Mouse (Mus musculus): Measurements from ENCODE around the gene Prss46. TPM values are rescaled to one million over a fixed set of nuclear protein-coding genes. Genes with fewer than 3 reads are reported as not detected.

The Prss46 gene
- polyA plus RNA-seq, 1 experiment from 2014 or later = not detected

GRCm38 (mm10) chr9:110881953-110882352, 37.6 kb downstream of the Prss46 start:
- Histone ChIP-seq H3K9me3 (no peaks in the 10 kb centered on the region), H3K4me2 (no peak overlapping the region), H3K27me3 (replicated peaks) (peaks cover 54% of the 10 kb centered on the region), H3K36me3 (no peaks in the 10 kb centered on the region), H3K9ac (no peak overlapping the region), H3K27ac (replicated peaks) (no peak overlapping the region), H3K4me3 (no peak overlapping the region), H3K4me1 (peaks cover 31% of the 10 kb centered on the region)
- ATAC-seq (ENCODE audit: extremely low read depth, insufficient number of reproducible peaks, low FRiP score, low TSS enrichment) = no peak
- WGBS = 64% methylated on average over 7 of the region's 7 CpGs

- H3K36me3 ChIP-seq = no peaks in the 10 kb centered on the region
- no peaks in the 10 kb centered on the region for H3K9me3 ChIP-seq
- no peak overlapping the region for H3K4me2 ChIP-seq
- no peak overlapping the region for H3K9ac ChIP-seq
- no peak for ATAC-seq (ENCODE audit: extremely low read depth, insufficient number of reproducible peaks, low FRiP score, low TSS enrichment)
- WGBS = 63% methylated on average over 9 of the region's 9 CpGs
- H3K4me3 ChIP-seq = no peak overlapping the region
- H3K27ac ChIP-seq (replicated peaks) = no peak overlapping the region
- peaks cover 17% of the 10 kb centered on the region for H3K4me1 ChIP-seq
- H3K27me3 ChIP-seq (replicated peaks) = peaks cover 12% of the 10 kb centered on the region; the same call in 1 of the 2 replicates
These were observed 43.3 kb downstream of the Prss46 start for GRCm38 (mm10) chr9:110887388-110888303.

- Histone ChIP-seq H3K4me3 (no peak overlapping the region), H3K4me1 (peaks cover 17% of the 10 kb centered on the region), H3K27me3 (replicated peaks) (peaks cover 22% of the 10 kb centered on the region), H3K9me3 (no peaks in the 10 kb centered on the region), H3K4me2 (no peak overlapping the region), H3K27ac (replicated peaks) (no peak overlapping the region), H3K9ac (no peak overlapping the region), H3K36me3 (no peaks in the 10 kb centered on the region)
- ATAC-seq (ENCODE audit: extremely low read depth, insufficient number of reproducible peaks, low FRiP score, low TSS enrichment) = no peak
- WGBS = 83% methylated on average over 14 of the region's 14 CpGs
These were observed 44.6 kb downstream of the Prss46 start for GRCm38 (mm10) chr9:110888935-110889334.

GRCm38 (mm10) chr9:110890026-110890783, 45.9 kb downstream of the Prss46 start:
- no peak overlapping the region for H3K4me3 ChIP-seq
- peaks cover 17% of the 10 kb centered on the region for H3K4me1 ChIP-seq
- no peak overlapping the region for H3K4me2 ChIP-seq
- H3K36me3 ChIP-seq = no peaks in the 10 kb centered on the region
- peaks cover 28% of the 10 kb centered on the region for H3K27me3 ChIP-seq (replicated peaks)
- ATAC-seq (ENCODE audit: extremely low read depth, insufficient number of reproducible peaks, low FRiP score, low TSS enrichment) = no peak
- no peak overlapping the region for H3K27ac ChIP-seq (replicated peaks)
- 15% methylated on average over 21 of the region's 21 CpGs for WGBS
- H3K9ac ChIP-seq = no peak overlapping the region
- no peaks in the 10 kb centered on the region for H3K9me3 ChIP-seq

- H3K27ac ChIP-seq (replicated peaks) = no peak overlapping the region
- WGBS = 70% methylated on average over 12 of the region's 12 CpGs
- H3K9ac ChIP-seq = no peak overlapping the region
- H3K4me2 ChIP-seq = no peak overlapping the region
- H3K4me1 ChIP-seq = peaks cover 20% of the 10 kb centered on the region
- ATAC-seq (ENCODE audit: extremely low read depth, insufficient number of reproducible peaks, low FRiP score, low TSS enrichment) = no peak
- no peaks in the 10 kb centered on the region for H3K9me3 ChIP-seq
- H3K27me3 ChIP-seq (replicated peaks) = peaks cover 33% of the 10 kb centered on the region
- H3K4me3 ChIP-seq = no peak overlapping the region
- no peaks in the 10 kb centered on the region for H3K36me3 ChIP-seq
These were observed 46.9 kb downstream of the Prss46 start for GRCm38 (mm10) chr9:110891077-110891828.

- H3K9ac ChIP-seq = no peak overlapping the region
- no peaks in the 10 kb centered on the region for H3K36me3 ChIP-seq
- no peak overlapping the region for H3K27ac ChIP-seq (replicated peaks)
- no peak overlapping the region for H3K4me2 ChIP-seq
- no peak overlapping the region for H3K4me3 ChIP-seq
- H3K4me1 ChIP-seq = peaks cover 24% of the 10 kb centered on the region
- no peaks in the 10 kb centered on the region for H3K9me3 ChIP-seq
- peaks cover 33% of the 10 kb centered on the region for H3K27me3 ChIP-seq (replicated peaks)
- no peak for ATAC-seq (ENCODE audit: extremely low read depth, insufficient number of reproducible peaks, low FRiP score, low TSS enrichment)
- 69% methylated on average over 3 of the region's 3 CpGs for WGBS
These were observed 48.2 kb downstream of the Prss46 start for GRCm38 (mm10) chr9:110892552-110892951.

- Histone ChIP-seq H3K4me2 (no peak overlapping the region), H3K4me3 (no peak overlapping the region), H3K4me1 (peaks cover 24% of the 10 kb centered on the region), H3K36me3 (no peaks in the 10 kb centered on the region), H3K27ac (replicated peaks) (no peak overlapping the region), H3K9ac (no peak overlapping the region), H3K9me3 (no peaks in the 10 kb centered on the region), H3K27me3 (replicated peaks) (peaks cover 38% of the 10 kb centered on the region)
- WGBS = 63% methylated on average over 10 of the region's 10 CpGs
- ATAC-seq (ENCODE audit: extremely low read depth, insufficient number of reproducible peaks, low FRiP score, low TSS enrichment) = no peak
These were observed 49.1 kb downstream of the Prss46 start for GRCm38 (mm10) chr9:110893429-110893828.

- WGBS = 52% methylated on average over 5 of the region's 5 CpGs
- Histone ChIP-seq H3K9me3 (no peaks in the 10 kb centered on the region), H3K27ac (replicated peaks) (no peak overlapping the region), H3K4me1 (peaks cover 20% of the 10 kb centered on the region), H3K36me3 (no peaks in the 10 kb centered on the region), H3K4me2 (no peak overlapping the region), H3K27me3 (replicated peaks) (peaks cover 36% of the 10 kb centered on the region), H3K9ac (no peak overlapping the region), H3K4me3 (no peak overlapping the region)
- no peak for ATAC-seq (ENCODE audit: extremely low read depth, insufficient number of reproducible peaks, low FRiP score, low TSS enrichment)
These were observed 51.2 kb downstream of the Prss46 start for GRCm38 (mm10) chr9:110895507-110895906.

GRCm38 (mm10) chr9:110895994-110896393, 51.7 kb downstream of the Prss46 start:
- 25% methylated on average over 7 of the region's 7 CpGs for WGBS
- Histone ChIP-seq H3K9ac (no peak overlapping the region), H3K27ac (replicated peaks) (no peak overlapping the region), H3K9me3 (no peaks in the 10 kb centered on the region), H3K4me1 (peaks cover 18% of the 10 kb centered on the region; the same call in 1 of the 2 replicates), H3K36me3 (no peaks in the 10 kb centered on the region), H3K4me3 (no peak overlapping the region), H3K27me3 (replicated peaks) (peaks cover 36% of the 10 kb centered on the region), H3K4me2 (peak overlapping the region; percentile 29)
- ATAC-seq (ENCODE audit: extremely low read depth, insufficient number of reproducible peaks, low FRiP score, low TSS enrichment) = no peak

GRCm38 (mm10) chr9:110896595-110896994, 52.3 kb downstream of the Prss46 start:
- Histone ChIP-seq H3K4me2 (peak overlapping the region; percentile 29), H3K36me3 (no peaks in the 10 kb centered on the region), H3K9me3 (no peaks in the 10 kb centered on the region), H3K27ac (replicated peaks) (no peak overlapping the region), H3K9ac (no peak overlapping the region), H3K4me3 (no peak overlapping the region), H3K27me3 (replicated peaks) (peaks cover 36% of the 10 kb centered on the region), H3K4me1 (peaks cover 12% of the 10 kb centered on the region; the same call in 1 of the 2 replicates)
- WGBS = 10% methylated on average over 6 of the region's 6 CpGs
- peak; percentile 11; the same call in 1 of the 2 replicates for ATAC-seq (ENCODE audit: extremely low read depth, insufficient number of reproducible peaks, low FRiP score, low TSS enrichment)

Measured in heart, embryonic 13.5 days (tissue).